Mouse (Mus musculus) thymus, adult 2 months (tissue): ENCODE results near the gene Opcml.

ENCODE experiments used
- CTCF ChIP-seq: fragments of 200-500 bp; IDR thresholded peaks from 2 replicates; pipeline ENCODE4 v1.5.1; 2012; ENCODE audit warnings: mild to moderate bottlenecking, control low read depth, low read length, moderate library complexity, borderline replicate concordance; ENCODE audit not compliant: control insufficient read depth, poor library complexity, insufficient read depth; ENCODE audit errors: extremely low read depth
- POLR2A ChIP-seq: fragments of 200-500 bp; IDR thresholded peaks from 2 replicates; pipeline ENCODE4 v1.6.1; 2012; ENCODE audit warnings: mild to moderate bottlenecking, low read length, control low read depth, moderate library complexity; ENCODE audit not compliant: control insufficient read depth, poor library complexity, insufficient read depth; ENCODE audit errors: extremely low read depth

GRCm38 (mm10) chr9:28748902-28749301, 958.3 kb downstream of the Opcml start:
- TF ChIP-seq CTCF (no peak), POLR2A (no peak)
